Mouse (Mus musculus) forebrain, postnatal 0 days (tissue): Measurements from ENCODE around the gene Bhlhe40. TPM values are rescaled to one million over a fixed set of nuclear protein-coding genes. Genes with fewer than 3 reads are reported as not detected.

Source experiments
- ATAC-seq: fragments of 200-750 bp; cut with Nextera tagmentation; 2 replicates; pipeline ENCODE4 v1.8.0; 2017; ENCODE audit warnings: mild to moderate bottlenecking, moderate library complexity
- DNase-seq: peaks from one replicate; pipeline ENCODE4 v3.0.0-alpha.2; 2015
- H3K27ac ChIP-seq: fragments of 300-500 bp; sonication (generic); 2 replicates; pipeline ENCODE4 v1.5.1; 2014; ENCODE audit warnings: low read depth, mild to moderate bottlenecking, antibody characterized with exemption, low read length, moderate library complexity, mixed read lengths
- H3K27me3 ChIP-seq: fragments of 300-500 bp; sonication (generic); 2 replicates; pipeline ENCODE4 v1.6.1; 2014; ENCODE audit warnings: mild to moderate bottlenecking, low read length, mixed read lengths; ENCODE audit not compliant: insufficient read depth
- H3K36me3 ChIP-seq: fragments of 300-500 bp; sonication (generic); 2 replicates; pipeline ENCODE4 v1.6.1; 2014; ENCODE audit warnings: mild to moderate bottlenecking, moderate library complexity; ENCODE audit not compliant: insufficient read depth
- H3K4me1 ChIP-seq: fragments of 300-500 bp; sonication (generic); 2 replicates; pipeline ENCODE4 v1.6.1; 2014; ENCODE audit warnings: antibody characterized with exemption; ENCODE audit not compliant: insufficient read depth
- H3K4me2 ChIP-seq: fragments of 300-500 bp; sonication (generic); 2 replicates; pipeline ENCODE4 v1.6.1; 2014; ENCODE audit warnings: low read depth, mild to moderate bottlenecking, moderate library complexity
- H3K4me3 ChIP-seq: fragments of 300-500 bp; sonication (generic); 2 replicates; pipeline ENCODE4 v1.5.1; 2014; ENCODE audit warnings: low read depth, low read length, mixed read lengths
- H3K9ac ChIP-seq: fragments of 300-500 bp; sonication (generic); 2 replicates; pipeline ENCODE4 v1.6.1; 2014; ENCODE audit warnings: mild to moderate bottlenecking
- H3K9me3 ChIP-seq: fragments of 300-500 bp; sonication (generic); 2 replicates; pipeline ENCODE4 v1.6.1; 2016; ENCODE audit warnings: low read length
- CTCF ChIP-seq: sonication (generic); IDR thresholded peaks from 2 replicates; pipeline ENCODE4 v1.5.1; 2016; ENCODE audit warnings: antibody characterized with exemption, control low read depth, low read depth
- WGBS: fragments of 180-500 bp; shearing (Covaris S2); extraction: QIAGEN DNeasy Blood & Tissue Kit; methylation state at CpG from one replicate; pipeline ENCODE4 v1.1.7; 2014; 5-methylcytosine and 5-hydroxymethylcytosine counted together
- polyA plus RNA-seq: library from polyadenylated mRNA; unstranded; fragments of >200 nt; fragmentation: Nextera tagmentation; extraction: Ambion mirVana; gene quantifications from 2 replicates; pipeline ENCODE4 v1.2.1, GENCODE M21; 2015
- total RNA-seq: library from RNA; depleted of rRNA; stranded (reverse); fragments of >200 nt; gene quantifications from 2 replicates; pipeline ENCODE4 v1.2.3, GENCODE M21; 2014; rRNA removed

Bhlhe40 gene
- total RNA-seq = 8.3 and 15.9 TPM in 2 replicates
- 10.2 and 11.1 TPM in 2 replicates for polyA plus RNA-seq

DNA sequence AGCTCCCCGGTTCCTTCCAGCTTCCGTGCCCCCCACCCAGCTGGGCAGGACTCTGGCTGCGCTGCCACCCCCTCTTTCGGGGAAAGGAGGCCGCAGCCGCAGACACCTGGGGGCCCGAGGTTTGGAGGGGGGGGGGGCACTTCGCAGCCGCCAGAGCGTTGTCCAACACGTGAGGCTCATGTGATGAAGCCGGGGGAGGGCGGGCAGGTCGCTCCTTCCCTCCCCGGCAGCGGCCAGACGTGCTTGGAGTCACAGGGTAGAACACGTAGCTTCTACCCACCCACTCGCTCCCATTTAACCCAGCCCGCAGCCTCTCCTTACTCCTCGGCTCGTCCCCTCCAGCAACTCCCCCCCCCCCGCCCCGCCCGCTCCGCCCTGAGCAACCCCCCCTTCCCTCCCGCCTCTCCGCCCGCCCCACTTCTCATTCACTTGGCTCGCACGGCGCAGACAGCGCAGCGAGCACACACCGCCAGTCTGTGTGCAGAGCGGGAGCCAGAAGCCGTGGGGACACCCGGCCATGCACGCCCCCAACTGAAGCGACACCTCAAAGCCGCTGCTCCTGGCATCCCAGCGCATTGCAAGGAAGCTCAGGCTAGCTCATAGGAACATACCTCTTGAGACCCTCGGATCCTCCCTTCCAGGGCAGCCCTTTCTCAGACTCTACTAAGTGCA lies at the start of gene Bhlhe40:
Gene Bhlhe40, plus strand, starts transcription at position 424 of the 672 bp plus-strand sequence.
- H3K4me1 ChIP-seq = peaks cover 15% of the 10 kb centered on the region; the same call in 1 of the 2 replicates
- peak within 1 kb of the TSS; percentile 71 for H3K9ac ChIP-seq
- peak; percentile 83 for DNase-seq
- H3K27ac ChIP-seq = peak within 1 kb of the TSS; percentile 87
- H3K9me3 ChIP-seq = no peaks in the 10 kb centered on the region
- H3K4me3 ChIP-seq = peak within 1 kb of the TSS; percentile 65
- H3K36me3 ChIP-seq = no peaks in the 10 kb centered on the region
- peak; percentile 78 for ATAC-seq
- peak within 1 kb of the TSS; percentile 95 for H3K4me2 ChIP-seq
- H3K27me3 ChIP-seq = no peaks in the 10 kb centered on the region
- WGBS = under 1% methylated on average over 32 of the region's 43 CpGs
- no peak; the same call in 1 of the 2 replicates for TF ChIP-seq CTCF

DNA sequence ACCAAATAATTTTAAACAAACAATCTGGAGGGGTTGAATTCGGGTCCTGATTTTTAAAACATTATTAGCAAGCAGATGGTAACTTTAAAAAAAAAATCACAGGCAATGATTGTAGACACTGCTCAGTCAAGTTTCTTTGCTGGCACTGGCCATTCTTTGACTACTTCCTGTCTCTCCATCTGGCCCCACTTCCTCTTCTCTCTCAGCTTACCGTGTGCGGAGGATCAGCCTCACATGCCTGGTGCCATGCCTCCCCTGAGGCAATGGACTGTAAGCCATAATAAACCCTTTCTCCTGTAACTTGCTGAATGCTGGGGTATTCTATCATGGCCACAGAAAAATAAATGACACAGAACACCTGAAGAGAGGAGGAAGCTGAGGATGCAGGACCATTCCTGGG lies 48.8 kb upstream of the Bhlhe40 start:
- no peak overlapping the region for H3K4me2 ChIP-seq
- no peak overlapping the region for H3K9ac ChIP-seq
- H3K9me3 ChIP-seq = no peaks in the 10 kb centered on the region
- H3K27ac ChIP-seq = no peak overlapping the region
- ATAC-seq (no peak), DNase-seq (peak; percentile 14)
- H3K4me1 ChIP-seq = no peaks in the 10 kb centered on the region
- WGBS = 52% methylated on average over 3 of the region's 3 CpGs
- no peak overlapping the region for H3K4me3 ChIP-seq
- no peaks in the 10 kb centered on the region for H3K36me3 ChIP-seq
- no peaks in the 10 kb centered on the region for H3K27me3 ChIP-seq
- no peak for TF ChIP-seq CTCF

DNA sequence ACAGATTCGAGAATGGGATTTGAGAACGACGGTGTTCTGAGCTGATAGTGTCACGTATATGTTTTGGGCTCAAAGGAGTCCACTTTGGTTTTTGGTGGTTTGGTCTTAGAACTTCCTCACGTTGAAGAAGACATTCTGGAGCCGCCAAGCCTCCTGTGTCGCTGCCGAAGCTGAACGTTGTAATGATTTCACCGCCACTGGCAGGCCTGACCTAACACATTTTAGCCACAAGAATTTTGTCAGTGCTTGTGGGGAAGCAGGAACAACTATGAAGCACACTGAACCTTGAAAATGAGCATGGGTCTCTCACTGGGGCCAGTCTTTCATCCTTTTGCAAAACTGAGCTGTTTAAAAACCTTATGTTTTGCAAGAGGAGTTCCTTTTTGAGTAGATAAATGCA lies 42.4 kb upstream of the Bhlhe40 start:
- Histone ChIP-seq H3K9ac (no peak overlapping the region), H3K27ac (no peak overlapping the region), H3K9me3 (no peaks in the 10 kb centered on the region), H3K27me3 (no peaks in the 10 kb centered on the region), H3K4me2 (no peak overlapping the region), H3K4me3 (no peak overlapping the region), H3K4me1 (no peaks in the 10 kb centered on the region), H3K36me3 (no peaks in the 10 kb centered on the region)
- 93% methylated on average over 10 of the region's 10 CpGs for WGBS
- DNase-seq (no peak), ATAC-seq (no peak)
- no peak for TF ChIP-seq CTCF

DNA sequence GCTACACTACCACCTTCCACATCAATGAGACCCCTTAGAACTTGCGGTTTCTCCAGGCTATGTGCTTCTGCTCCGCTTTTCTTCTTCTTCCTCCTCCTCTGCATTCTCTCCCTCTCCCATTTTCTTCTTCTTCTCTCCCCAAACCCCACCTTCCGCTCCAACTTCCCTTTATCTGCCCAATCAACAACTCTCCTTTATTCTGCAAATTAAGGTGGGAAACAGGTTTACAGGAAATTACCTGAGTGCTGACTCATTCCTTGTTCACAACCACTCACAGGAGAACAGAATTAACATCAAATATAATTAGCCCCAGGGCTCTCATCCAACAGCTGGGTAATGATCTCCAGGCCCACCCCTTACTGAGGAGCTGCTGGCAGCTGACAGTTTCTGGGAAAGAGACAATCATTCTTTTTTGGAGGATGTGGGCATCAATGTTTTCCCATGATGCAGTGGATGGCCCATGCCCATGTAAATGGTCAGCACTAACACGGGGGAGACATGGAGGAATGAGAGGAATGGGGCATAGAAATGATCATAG lies 37.3 kb upstream of the Bhlhe40 start:
- H3K9ac ChIP-seq = no peak overlapping the region
- 79% methylated on average over 4 of the region's 4 CpGs for WGBS
- ATAC-seq (no peak), DNase-seq (no peak)
- H3K36me3 ChIP-seq = no peaks in the 10 kb centered on the region
- no peak overlapping the region for H3K27ac ChIP-seq
- no peaks in the 10 kb centered on the region for H3K9me3 ChIP-seq
- H3K27me3 ChIP-seq = no peaks in the 10 kb centered on the region
- H3K4me1 ChIP-seq = no peaks in the 10 kb centered on the region
- TF ChIP-seq CTCF = no peak
- no peak overlapping the region for H3K4me2 ChIP-seq
- no peak overlapping the region for H3K4me3 ChIP-seq

DNA sequence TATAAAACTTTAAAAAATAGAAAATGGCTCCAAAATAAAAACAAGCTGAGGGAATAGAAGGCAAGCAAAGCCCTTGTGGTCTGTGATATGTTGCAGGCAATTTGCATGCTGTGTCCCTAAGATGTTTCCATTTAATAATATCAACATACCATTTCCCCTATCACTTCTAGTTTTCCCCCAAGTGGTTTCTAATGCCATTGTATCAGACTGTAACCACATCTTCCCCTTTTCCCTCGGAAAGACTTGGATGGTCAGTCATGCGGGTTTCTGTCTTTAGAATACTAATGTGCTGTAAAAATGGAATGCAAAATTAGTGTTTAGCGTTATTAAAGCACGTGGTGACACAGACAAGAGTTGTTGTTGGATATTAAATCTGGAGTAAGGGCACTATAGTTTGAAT lies 35.5 kb upstream of the Bhlhe40 start:
- Histone ChIP-seq H3K4me1 (no peaks in the 10 kb centered on the region), H3K9ac (no peak overlapping the region), H3K4me3 (no peak overlapping the region), H3K4me2 (no peak overlapping the region), H3K36me3 (no peaks in the 10 kb centered on the region), H3K27me3 (no peaks in the 10 kb centered on the region), H3K27ac (no peak overlapping the region), H3K9me3 (no peaks in the 10 kb centered on the region)
- 89% methylated on average over 4 of the region's 4 CpGs for WGBS
- DNase-seq (no peak), ATAC-seq (no peak)
- no peak for TF ChIP-seq CTCF

DNA sequence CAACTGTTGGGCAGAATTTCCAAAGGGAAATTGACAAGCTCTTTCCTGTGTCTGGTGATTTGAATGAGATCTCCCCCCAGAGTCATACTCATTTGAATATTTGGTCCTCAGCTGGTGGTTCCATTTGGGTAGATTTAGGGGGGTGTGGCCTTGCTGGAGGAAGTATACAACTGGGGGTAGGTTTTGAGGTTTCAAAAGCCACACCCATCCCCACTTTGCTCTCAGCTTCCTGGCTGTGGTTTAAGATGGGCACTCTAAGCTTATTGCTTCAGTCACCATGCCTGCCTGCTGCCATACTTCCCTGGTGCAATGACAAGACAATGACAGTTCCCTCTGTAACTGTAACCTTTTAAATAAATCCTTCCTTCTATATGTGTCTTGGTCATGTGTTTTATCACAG lies 29.7 kb upstream of the Bhlhe40 start:
- H3K27ac ChIP-seq = no peak overlapping the region
- ATAC-seq = no peak
- H3K9ac ChIP-seq = no peak overlapping the region
- no peak for DNase-seq
- H3K4me3 ChIP-seq = no peak overlapping the region
- no peak for TF ChIP-seq CTCF
- no peak overlapping the region for H3K4me2 ChIP-seq
- H3K4me1 ChIP-seq = no peaks in the 10 kb centered on the region
- H3K27me3 ChIP-seq = no peaks in the 10 kb centered on the region
- no peaks in the 10 kb centered on the region for H3K9me3 ChIP-seq
- H3K36me3 ChIP-seq = no peaks in the 10 kb centered on the region

DNA sequence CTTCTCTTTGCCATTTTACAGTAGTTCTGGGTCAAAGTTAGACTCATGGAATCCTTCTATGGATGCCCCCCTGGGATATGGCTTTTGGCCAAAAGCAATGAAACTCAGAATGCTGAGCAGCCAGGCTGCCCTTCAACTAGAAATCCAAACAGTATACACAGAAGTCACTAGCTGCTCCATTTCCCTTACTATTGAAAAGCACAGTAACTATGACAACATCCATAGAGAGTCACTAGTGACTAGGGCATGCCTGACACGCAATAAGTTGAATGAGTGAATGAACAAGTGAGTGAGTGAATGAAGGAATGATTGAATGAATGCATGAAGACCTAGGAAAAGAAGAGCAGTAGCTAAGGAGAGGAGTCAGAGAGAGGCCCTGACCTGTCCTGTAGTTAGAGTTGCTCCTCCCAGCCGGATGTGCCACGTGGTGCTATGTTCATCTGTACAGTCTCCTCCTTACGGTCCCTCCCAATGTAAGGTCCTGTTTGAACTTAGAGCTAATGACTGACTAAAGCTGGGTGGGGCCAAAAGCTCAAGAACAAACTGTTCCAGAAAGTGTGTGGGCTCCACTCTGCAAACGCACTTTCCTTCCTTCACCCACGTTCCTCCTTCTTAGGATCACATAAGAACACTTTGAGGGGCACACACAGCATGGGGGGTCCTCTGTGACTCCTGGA lies 22.1 kb upstream of the Bhlhe40 start:
- H3K4me1 ChIP-seq = no peaks in the 10 kb centered on the region
- no peak overlapping the region for H3K4me3 ChIP-seq
- no peaks in the 10 kb centered on the region for H3K27me3 ChIP-seq
- ATAC-seq (no peak), DNase-seq (no peak)
- WGBS = 89% methylated on average over 6 of the region's 6 CpGs
- no peaks in the 10 kb centered on the region for H3K36me3 ChIP-seq
- H3K27ac ChIP-seq = no peak overlapping the region
- no peaks in the 10 kb centered on the region for H3K9me3 ChIP-seq
- no peak for TF ChIP-seq CTCF
- H3K4me2 ChIP-seq = no peak overlapping the region
- H3K9ac ChIP-seq = no peak overlapping the region
